Mouse (Mus musculus) liver, postnatal 0 days (tissue): ENCODE results near the gene Ndrg3. TPM values are rescaled to one million over a fixed set of nuclear protein-coding genes. Genes with fewer than 3 reads are reported as not detected.

ENCODE experiments used
- ATAC-seq: fragments of 200-750 bp; cut with Nextera tagmentation; 2 replicates; pipeline ENCODE4 v1.8.0; 2017; ENCODE audit warnings: mild to moderate bottlenecking, moderate library complexity
- DNase-seq: peaks from one replicate; pipeline ENCODE4 v3.0.0-alpha.2; 2016
- H3K27ac ChIP-seq: fragments of 300-500 bp; sonication (generic); 2 replicates; pipeline ENCODE4 v1.5.1; 2014; ENCODE audit warnings: antibody characterized with exemption, moderate library complexity, mild to moderate bottlenecking, low read depth
- H3K27me3 ChIP-seq: fragments of 300-500 bp; sonication (generic); 2 replicates; pipeline ENCODE4 v1.6.1; 2014; ENCODE audit warnings: low read length, control low read depth, mixed read lengths; ENCODE audit not compliant: insufficient read depth
- H3K36me3 ChIP-seq: fragments of 300-500 bp; sonication (generic); replicated peaks from 2 replicates; pipeline ENCODE4 v1.6.1; 2014; ENCODE audit warnings: mild to moderate bottlenecking, control low read depth, low read length, moderate library complexity, mixed read lengths; ENCODE audit not compliant: insufficient read depth
- H3K4me1 ChIP-seq: fragments of 300-500 bp; sonication (generic); 2 replicates; pipeline ENCODE4 v1.6.1; 2014; ENCODE audit warnings: antibody characterized with exemption, mild to moderate bottlenecking, control low read depth; ENCODE audit not compliant: insufficient read depth
- H3K4me2 ChIP-seq: fragments of 300-500 bp; sonication (generic); 2 replicates; pipeline ENCODE4 v1.6.1; 2014; ENCODE audit warnings: low read depth, mild to moderate bottlenecking, low read length, moderate library complexity, mixed read lengths
- H3K4me3 ChIP-seq: fragments of 300-500 bp; sonication (generic); 2 replicates; pipeline ENCODE4 v1.5.1; 2014; ENCODE audit warnings: low read depth, low read length
- H3K9ac ChIP-seq: fragments of 300-500 bp; sonication (generic); replicated peaks from 2 replicates; pipeline ENCODE4 v1.6.1; 2014; ENCODE audit warnings: mild to moderate bottlenecking, moderate library complexity
- H3K9me3 ChIP-seq: fragments of 300-500 bp; sonication (generic); 2 replicates; pipeline ENCODE4 v1.6.1; 2016; ENCODE audit warnings: mild to moderate bottlenecking, control low read depth, low read length, mixed read lengths
- CTCF ChIP-seq: sonication (generic); IDR thresholded peaks from 2 replicates; pipeline ENCODE4 v1.5.1; 2016; ENCODE audit warnings: antibody characterized with exemption, low read depth
- EP300 ChIP-seq: IDR thresholded peaks from 2 replicates; pipeline ENCODE4 v1.6.1; 2016; ENCODE audit warnings: antibody characterized with exemption, low read depth, mild to moderate bottlenecking
- WGBS: fragments of 180-500 bp; shearing (Covaris S2); extraction: QIAGEN DNeasy Blood & Tissue Kit; methylation state at CpG from one replicate; pipeline ENCODE4 v1.1.7; 2014; ENCODE audit not compliant: insufficient replicate concordance; 5-methylcytosine and 5-hydroxymethylcytosine counted together
- polyA plus RNA-seq: library from polyadenylated mRNA; unstranded; fragments of >200 nt; fragmentation: Nextera tagmentation; extraction: Ambion mirVana; gene quantifications from 2 replicates; pipeline ENCODE4 v1.2.1, GENCODE M21; 2015

The Ndrg3 gene
- polyA plus RNA-seq, 1 experiment from 2014 or later: 11.3 TPM

GRCm38 (mm10) chr2:156897034-156897433, 94.8 kb downstream of the Ndrg3 start:
- no peaks in the 10 kb centered on the region for H3K36me3 ChIP-seq
- no peak overlapping the region for H3K4me2 ChIP-seq
- WGBS: 69% methylated on average over 9 of the region's 9 CpGs
- no peak overlapping the region for H3K4me3 ChIP-seq
- H3K4me1 ChIP-seq: peaks cover 8% of the 10 kb centered on the region
- no peak overlapping the region for H3K9ac ChIP-seq
- no peaks in the 10 kb centered on the region for H3K27me3 ChIP-seq
- ATAC-seq (no peak), DNase-seq (no peak)
- H3K9me3 ChIP-seq: no peaks in the 10 kb centered on the region
- no peak overlapping the region for H3K27ac ChIP-seq
- TF ChIP-seq EP300 (no peak), CTCF (no peak)

DNA sequence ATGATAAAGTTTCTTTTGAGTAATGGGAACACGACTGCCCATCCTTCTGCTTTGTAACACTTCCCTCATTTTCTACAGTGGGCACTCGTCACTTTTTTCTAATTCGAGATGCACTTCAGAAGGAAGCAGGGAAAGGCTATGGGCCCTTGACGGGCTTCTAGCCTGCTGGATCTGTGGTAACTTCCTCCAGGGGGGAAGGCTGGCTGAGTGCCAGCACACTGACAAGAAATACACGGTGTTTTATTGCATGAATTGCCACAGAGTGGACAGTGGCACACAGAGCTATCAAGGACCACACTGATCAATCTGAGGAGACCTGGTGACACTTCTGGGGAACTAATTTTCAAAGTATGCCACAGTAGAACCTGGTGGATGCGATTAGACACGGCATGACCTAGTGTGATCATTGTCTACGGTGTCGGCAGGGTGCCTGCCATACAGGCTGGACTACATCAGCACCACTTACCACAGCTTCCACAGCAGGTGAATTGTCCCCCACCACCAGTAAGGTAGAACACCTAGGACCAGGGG, 95.4 kb downstream of the Ndrg3 start:
- 54% methylated on average over 9 of the region's 9 CpGs for whole genome bisulfite sequencing
- TF ChIP-seq CTCF: no peak
- no peak for TF ChIP-seq EP300
- ATAC-seq: no peak

DNA sequence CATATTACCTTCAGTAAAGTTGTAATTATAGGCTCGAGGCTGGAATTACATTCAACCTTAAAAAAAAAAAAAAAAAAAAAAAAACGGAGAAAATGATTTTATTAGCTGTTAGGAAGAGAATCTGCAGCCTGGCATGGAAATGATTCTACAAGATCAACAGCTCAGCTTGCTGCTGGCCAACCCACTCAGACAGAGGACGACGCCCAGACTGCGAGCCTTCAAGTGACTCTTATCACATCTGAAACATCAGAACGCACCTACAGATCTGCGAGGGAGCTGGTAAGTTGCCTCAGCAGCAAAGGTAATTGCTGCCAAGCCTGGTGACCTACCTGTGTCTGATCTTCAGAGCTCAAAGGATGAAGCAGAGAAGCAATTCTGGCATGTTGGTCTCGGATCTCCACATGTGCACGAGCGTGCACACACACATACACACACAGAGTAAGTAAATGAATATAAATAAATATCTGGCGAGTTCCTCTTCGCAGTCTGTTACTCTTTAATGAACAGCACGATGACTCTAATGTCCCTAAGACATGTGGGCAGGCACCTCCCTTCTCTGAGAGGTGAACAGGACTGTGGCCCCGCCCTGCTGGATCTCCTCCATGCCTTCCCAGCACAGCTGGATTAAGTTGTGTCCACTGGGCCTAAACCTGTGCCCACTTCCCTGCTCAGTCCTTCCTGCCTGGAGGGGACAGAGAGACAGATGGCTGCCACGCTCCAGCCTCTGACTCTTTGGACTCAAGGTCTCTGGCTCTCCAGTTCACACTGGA, 97.2 kb downstream of the Ndrg3 start:
- 64% methylated on average over 15 of the region's 15 CpGs for WGBS
- Histone ChIP-seq H3K4me2 (no peak overlapping the region), H3K9me3 (no peaks in the 10 kb centered on the region), H3K36me3 (no peaks in the 10 kb centered on the region), H3K27ac (no peak overlapping the region), H3K9ac (no peak overlapping the region), H3K4me1 (peaks cover 8% of the 10 kb centered on the region), H3K27me3 (no peaks in the 10 kb centered on the region), H3K4me3 (no peak overlapping the region)
- TF ChIP-seq CTCF (no peak), EP300 (no peak)
- DNase-seq: no peak
- ATAC-seq: no peak

More for the DNA sequence above, 95.4 kb downstream of the Ndrg3 start:
- no peaks in the 10 kb centered on the region for H3K36me3 ChIP-seq
- peaks cover 8% of the 10 kb centered on the region for H3K4me1 ChIP-seq
- H3K9me3 ChIP-seq: no peaks in the 10 kb centered on the region
- no peak overlapping the region for H3K27ac ChIP-seq
- no peak overlapping the region for H3K9ac ChIP-seq
- H3K4me3 ChIP-seq: no peak overlapping the region
- DNase-seq: no peak
- H3K4me2 ChIP-seq: no peak overlapping the region
- H3K27me3 ChIP-seq: no peaks in the 10 kb centered on the region

GRCm38 (mm10) chr2:156892821-156893220, 99.0 kb downstream of the Ndrg3 start:
- DNase-seq: no peak
- peaks cover 1% of the 10 kb centered on the region for H3K4me1 ChIP-seq
- no peaks in the 10 kb centered on the region for H3K36me3 ChIP-seq
- WGBS: 76% methylated on average over 6 of the region's 6 CpGs
- no peaks in the 10 kb centered on the region for H3K27me3 ChIP-seq
- H3K9me3 ChIP-seq: no peaks in the 10 kb centered on the region
- no peak overlapping the region for H3K9ac ChIP-seq
- no peak overlapping the region for H3K4me2 ChIP-seq
- no peak for ATAC-seq
- no peak overlapping the region for H3K27ac ChIP-seq
- H3K4me3 ChIP-seq: no peak overlapping the region
- no peak for TF ChIP-seq CTCF
- no peak for TF ChIP-seq EP300

- no peak overlapping the region for H3K27ac ChIP-seq
- H3K9me3 ChIP-seq: no peaks in the 10 kb centered on the region
- H3K4me3 ChIP-seq: no peak overlapping the region
- H3K36me3 ChIP-seq: no peaks in the 10 kb centered on the region
- no peaks in the 10 kb centered on the region for H3K4me1 ChIP-seq
- no peak overlapping the region for H3K4me2 ChIP-seq
- DNase-seq (no peak), ATAC-seq (no peak)
- TF ChIP-seq CTCF: no peak
- no peak overlapping the region for H3K9ac ChIP-seq
- WGBS: 51% methylated on average over 3 of the region's 3 CpGs
- no peaks in the 10 kb centered on the region for H3K27me3 ChIP-seq
Measured at GRCm38 (mm10) chr2:156892240-156892639, 99.6 kb downstream of the Ndrg3 start.

- WGBS: 60% methylated on average over 3 of the region's 3 CpGs
- H3K4me3 ChIP-seq: no peak overlapping the region
- TF ChIP-seq CTCF (no peak), EP300 (no peak)
Measured at GRCm38 (mm10) chr2:156888490-156888889, 103.4 kb downstream of the Ndrg3 start.

More at GRCm38 (mm10) chr2:156888490-156888889, 103.4 kb downstream of the Ndrg3 start:
- no peaks in the 10 kb centered on the region for H3K36me3 ChIP-seq
- H3K9me3 ChIP-seq: no peaks in the 10 kb centered on the region
- no peak overlapping the region for H3K27ac ChIP-seq
- ATAC-seq (no peak), DNase-seq (no peak)
- no peaks in the 10 kb centered on the region for H3K27me3 ChIP-seq
- no peak overlapping the region for H3K9ac ChIP-seq
- no peak overlapping the region for H3K4me2 ChIP-seq
- peaks cover 9% of the 10 kb centered on the region for H3K4me1 ChIP-seq
